Mouse (Mus musculus) hindbrain, postnatal 0 days (tissue): ENCODE measurements around the gene Sesn3. TPM values are rescaled to one million over a fixed set of nuclear protein-coding genes. Genes with fewer than 3 reads are reported as not detected.
"Not testable (repeated sequence)": the region's sequence is repeated elsewhere in the genome, so short reads cannot be mapped to it uniquely, and the experiment has no call there.

ENCODE experiments used
- ATAC-seq: fragments of 200-750 bp; cut with Nextera tagmentation; 2 replicates; pipeline ENCODE4 v1.8.0; 2017; ENCODE audit warnings: mild to moderate bottlenecking, moderate TSS enrichment, moderate library complexity
- DNase-seq: peaks from one replicate; pipeline ENCODE4 v3.0.0-alpha.2; 2015; ENCODE audit warnings: low spot score
- H3K27ac ChIP-seq: fragments of 300-500 bp; sonication (generic); 2 replicates; pipeline ENCODE4 v1.5.1; 2014; ENCODE audit warnings: mild to moderate bottlenecking
- H3K27me3 ChIP-seq: fragments of 300-500 bp; sonication (generic); 2 replicates; pipeline ENCODE4 v1.6.1; 2014; ENCODE audit warnings: low read length, mixed read lengths; ENCODE audit not compliant: insufficient read depth
- H3K36me3 ChIP-seq: fragments of 300-500 bp; sonication (generic); 2 replicates; pipeline ENCODE4 v1.6.1; 2014; ENCODE audit warnings: low read length, mixed read lengths; ENCODE audit not compliant: insufficient read depth
- H3K4me1 ChIP-seq: fragments of 300-500 bp; sonication (generic); 2 replicates; pipeline ENCODE4 v1.6.1; 2014; ENCODE audit warnings: antibody characterized with exemption, low read length, mixed read lengths; ENCODE audit not compliant: insufficient read depth
- H3K4me2 ChIP-seq: fragments of 300-500 bp; sonication (generic); 2 replicates; pipeline ENCODE4 v1.6.1; 2014; ENCODE audit warnings: low read depth, mild to moderate bottlenecking, low read length, moderate library complexity, mixed read lengths
- H3K4me3 ChIP-seq: fragments of 300-500 bp; sonication (generic); 2 replicates; pipeline ENCODE4 v1.5.1; 2014; ENCODE audit warnings: low read length
- H3K9ac ChIP-seq: fragments of 300-500 bp; sonication (generic); replicated peaks from 2 replicates; pipeline ENCODE4 v1.6.1; 2014; ENCODE audit warnings: mild to moderate bottlenecking, low read length, moderate library complexity, mixed read lengths
- H3K9me3 ChIP-seq: fragments of 300-500 bp; sonication (generic); 2 replicates; pipeline ENCODE4 v1.6.1; 2016; ENCODE audit warnings: low read length, mixed read lengths
- CTCF ChIP-seq: IDR thresholded peaks from 2 replicates; pipeline ENCODE4 v1.5.1; 2016; ENCODE audit warnings: antibody characterized with exemption, control low read depth, low read depth
- WGBS: fragments of 180-500 bp; shearing (Covaris S2); extraction: QIAGEN DNeasy Blood & Tissue Kit; methylation state at CpG from one replicate; pipeline ENCODE4 v1.1.7; 2014; 5-methylcytosine and 5-hydroxymethylcytosine counted together
- polyA plus RNA-seq: library from polyadenylated mRNA; unstranded; fragments of >200 nt; fragmentation: Nextera tagmentation; extraction: Ambion mirVana; gene quantifications from 2 replicates; pipeline ENCODE4 v1.2.1, GENCODE M21; 2015
- total RNA-seq: library from RNA; depleted of rRNA; stranded (reverse); fragments of >200 nt; gene quantifications from 2 replicates; pipeline ENCODE4 v1.2.3, GENCODE M21; 2014; rRNA removed

Sesn3 gene
- total RNA-seq (49.3 and 54.2 TPM in 2 replicates), polyA plus RNA-seq (24.0 and 24.1 TPM in 2 replicates)

- peak; percentile 87 for DNase-seq
- Histone ChIP-seq H3K36me3 (no peaks in the 10 kb centered on the region), H3K4me1 (peaks cover 13% of the 10 kb centered on the region; the same call in 1 of the 2 replicates), H3K27me3 (no peaks in the 10 kb centered on the region), H3K9me3 (no peaks in the 10 kb centered on the region), H3K4me2 (peak within 1 kb of the TSS; percentile 69), H3K9ac (peak within 1 kb of the TSS; percentile 58), H3K4me3 (peak within 1 kb of the TSS; percentile 93), H3K27ac (peak within 1 kb of the TSS; percentile 91)
- peak; percentile 70 for ATAC-seq
- WGBS: 2% methylated on average over 25 of the region's 25 CpGs
- TF ChIP-seq CTCF: peak; percentile 62
Observed at GRCm38 (mm10) chr9:14274986-14275720, at the start of gene Sesn3. Sesn3 (plus strand) TSS chr9:14275067.

- H3K9ac ChIP-seq, H3K9me3 ChIP-seq, DNase-seq, ATAC-seq, H3K36me3 ChIP-seq, H3K4me3 ChIP-seq, H3K4me1 ChIP-seq, H3K27ac ChIP-seq, H3K4me2 ChIP-seq, H3K27me3 ChIP-seq: not testable (repeated sequence)
- 84% methylated on average over 2 of the region's 2 CpGs for WGBS
Observed at GRCm38 (mm10) chr9:14227086-14227485, 47.8 kb upstream of the Sesn3 start.

GRCm38 (mm10) chr9:14233702-14234373 lies 41.0 kb upstream of the Sesn3 start:
- Histone ChIP-seq H3K4me1 (no peaks in the 10 kb centered on the region), H3K27ac (no peak overlapping the region), H3K36me3 (no peaks in the 10 kb centered on the region), H3K4me2 (no peak overlapping the region), H3K4me3 (no peak overlapping the region), H3K27me3 (no peaks in the 10 kb centered on the region), H3K9ac (no peak overlapping the region), H3K9me3 (no peaks in the 10 kb centered on the region)
- ATAC-seq (no peak), DNase-seq (no peak)
- TF ChIP-seq CTCF: no peak
- WGBS: 53% methylated on average over 7 of the region's 7 CpGs

GRCm38 (mm10) chr9:14235286-14235685 lies 39.6 kb upstream of the Sesn3 start:
- 90% methylated on average over 2 of the region's 2 CpGs for WGBS

GRCm38 (mm10) chr9:14241003-14241402 lies 33.9 kb upstream of the Sesn3 start:
- not testable (repeated sequence) for H3K36me3 ChIP-seq, H3K4me3 ChIP-seq, H3K4me2 ChIP-seq, DNase-seq, H3K9ac ChIP-seq, H3K27me3 ChIP-seq, H3K9me3 ChIP-seq, H3K4me1 ChIP-seq, ATAC-seq, H3K27ac ChIP-seq
- 63% methylated on average over 1 of the region's 1 CpGs for WGBS

More at GRCm38 (mm10) chr9:14235286-14235685, 39.6 kb upstream of the Sesn3 start:
- no peak for ATAC-seq
- Histone ChIP-seq H3K4me3 (no peak overlapping the region), H3K4me1 (no peaks in the 10 kb centered on the region), H3K4me2 (no peak overlapping the region), H3K36me3 (no peaks in the 10 kb centered on the region), H3K9ac (no peak overlapping the region), H3K27ac (no peak overlapping the region), H3K9me3 (no peaks in the 10 kb centered on the region), H3K27me3 (no peaks in the 10 kb centered on the region)
- TF ChIP-seq CTCF: no peak
- DNase-seq: no peak

- ATAC-seq (no peak), DNase-seq (no peak)
- no peak overlapping the region for H3K9ac ChIP-seq
- TF ChIP-seq CTCF: no peak
- no peak overlapping the region for H3K4me3 ChIP-seq
- 56% methylated on average over 2 of the region's 2 CpGs for WGBS
- no peaks in the 10 kb centered on the region for H3K36me3 ChIP-seq
- H3K27me3 ChIP-seq: no peaks in the 10 kb centered on the region
- no peak overlapping the region for H3K27ac ChIP-seq
- no peak overlapping the region for H3K4me2 ChIP-seq
- H3K9me3 ChIP-seq: no peaks in the 10 kb centered on the region
- H3K4me1 ChIP-seq: peaks cover 14% of the 10 kb centered on the region
Observed at GRCm38 (mm10) chr9:14242308-14242707, 32.6 kb upstream of the Sesn3 start.

- Histone ChIP-seq H3K36me3 (no peaks in the 10 kb centered on the region), H3K27ac (peak overlapping the region; percentile 64), H3K9me3 (no peaks in the 10 kb centered on the region), H3K4me1 (peaks cover 14% of the 10 kb centered on the region), H3K4me2 (no peak overlapping the region), H3K4me3 (no peak overlapping the region), H3K27me3 (no peaks in the 10 kb centered on the region), H3K9ac (no peak overlapping the region)
- 38% methylated on average over 9 of the region's 9 CpGs for WGBS
- DNase-seq (no peak), ATAC-seq (no peak)
- no peak for TF ChIP-seq CTCF
Observed at GRCm38 (mm10) chr9:14244528-14244927, 30.3 kb upstream of the Sesn3 start.
